Mouse (Mus musculus) urinary bladder, postnatal 25 days (tissue): ENCODE measurements around the gene Gm33543.

Experiments
- DNase-seq: peaks from one replicate; pipeline ENCODE4 v3.0.0; 2022; ENCODE audit warnings: low spot score

Gm33543 gene

DNA sequence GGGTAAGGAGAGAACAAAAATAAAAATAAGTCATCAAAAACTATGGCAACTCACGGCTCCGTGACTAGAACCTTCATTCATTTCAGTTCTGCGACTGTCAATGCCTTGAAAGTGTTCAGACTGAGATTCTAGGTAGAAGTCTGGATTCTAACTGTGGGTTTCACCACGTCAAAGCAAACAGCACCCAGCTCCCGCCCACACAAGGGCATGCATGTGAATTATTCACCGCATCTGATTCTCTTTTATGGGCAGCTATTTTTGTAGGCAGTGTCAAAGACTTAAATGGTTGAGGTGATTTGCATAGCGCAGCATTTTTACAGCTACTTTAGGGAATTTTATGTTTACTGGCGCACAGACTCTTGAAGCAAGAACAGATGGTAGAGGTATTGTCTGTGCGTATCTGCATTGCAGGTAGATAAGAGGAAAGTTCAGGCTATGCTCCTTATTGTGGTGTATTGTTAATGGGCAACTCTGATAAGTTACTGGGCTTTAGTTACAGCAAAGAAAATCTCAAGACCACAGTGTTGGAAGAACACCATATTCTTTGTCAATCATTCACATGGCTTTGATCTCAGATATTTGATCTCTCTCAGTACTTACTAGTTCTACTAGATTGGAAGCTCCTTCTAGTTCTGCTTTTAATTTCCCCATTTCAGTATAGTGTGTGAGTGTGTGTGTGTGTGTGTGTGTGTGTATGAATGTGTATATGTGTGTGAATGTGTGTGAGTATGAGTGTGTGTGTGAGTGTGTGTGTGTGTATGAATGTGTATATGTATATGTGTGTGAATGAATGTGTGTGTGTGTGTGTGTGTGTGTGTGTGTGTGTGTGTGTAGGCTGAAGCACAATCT lies at the start of gene Gm33543:
Gm33543 (minus strand) TSS at position 142 of the 849 bp plus-strand sequence.
- DNase-seq, result no peak

DNA sequence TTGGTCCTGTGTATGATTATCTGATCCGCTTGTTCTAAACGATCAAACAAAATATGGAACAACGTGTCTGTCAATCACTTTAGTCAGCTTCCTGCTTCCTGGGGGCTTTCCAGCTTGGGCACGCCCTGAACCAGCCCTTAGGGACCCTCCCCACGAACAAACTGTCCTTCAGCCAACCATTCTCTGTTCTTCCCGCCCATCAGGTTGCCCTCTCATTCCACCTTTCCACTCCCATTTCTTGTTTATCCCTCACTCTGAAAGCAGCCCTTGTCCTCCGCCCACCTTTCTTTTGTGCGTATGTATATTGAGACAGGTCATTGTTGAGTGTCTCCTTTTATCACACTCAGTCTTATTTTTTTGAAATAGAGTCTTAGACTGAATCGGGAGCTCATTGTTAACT lies 49.4 kb upstream of the Gm33543 start:
- no peak for DNase-seq

DNA sequence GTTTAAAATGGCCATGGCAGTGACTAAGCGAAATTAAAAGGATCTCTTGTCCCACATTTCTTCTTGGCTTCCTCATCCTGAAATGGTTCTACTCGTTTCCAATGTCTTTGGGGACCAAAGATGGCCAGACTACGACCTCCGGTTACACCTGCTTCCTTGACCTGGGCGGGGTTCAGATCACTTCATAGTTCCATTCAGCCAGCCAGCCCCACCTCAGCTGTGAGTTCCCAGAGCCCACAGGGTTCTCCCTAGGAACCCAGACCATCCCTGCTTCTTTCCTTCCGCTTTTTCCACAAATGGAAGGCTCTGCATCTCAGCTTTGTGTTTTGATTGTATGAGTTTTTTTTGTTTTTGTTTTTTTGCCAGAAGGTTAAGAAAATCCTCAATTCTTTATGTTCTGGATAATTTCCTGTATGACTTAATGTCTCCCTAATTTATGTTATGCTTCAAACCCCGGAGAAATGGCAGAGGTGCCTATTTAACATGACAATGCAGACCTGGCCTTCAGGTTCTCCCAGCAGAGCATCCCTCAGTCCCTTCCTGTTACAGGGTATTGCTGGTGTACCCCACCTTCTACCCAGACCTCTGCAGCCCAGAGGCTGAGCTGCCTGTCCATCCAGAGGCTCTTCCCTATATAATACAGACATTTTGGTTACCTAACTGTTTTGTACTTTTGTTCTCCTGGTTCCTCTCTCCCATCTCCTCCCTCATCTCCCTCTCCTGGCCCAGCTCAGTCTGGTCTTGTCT lies 48.7 kb upstream of the Gm33543 start:
- DNase-seq, result no peak

DNA sequence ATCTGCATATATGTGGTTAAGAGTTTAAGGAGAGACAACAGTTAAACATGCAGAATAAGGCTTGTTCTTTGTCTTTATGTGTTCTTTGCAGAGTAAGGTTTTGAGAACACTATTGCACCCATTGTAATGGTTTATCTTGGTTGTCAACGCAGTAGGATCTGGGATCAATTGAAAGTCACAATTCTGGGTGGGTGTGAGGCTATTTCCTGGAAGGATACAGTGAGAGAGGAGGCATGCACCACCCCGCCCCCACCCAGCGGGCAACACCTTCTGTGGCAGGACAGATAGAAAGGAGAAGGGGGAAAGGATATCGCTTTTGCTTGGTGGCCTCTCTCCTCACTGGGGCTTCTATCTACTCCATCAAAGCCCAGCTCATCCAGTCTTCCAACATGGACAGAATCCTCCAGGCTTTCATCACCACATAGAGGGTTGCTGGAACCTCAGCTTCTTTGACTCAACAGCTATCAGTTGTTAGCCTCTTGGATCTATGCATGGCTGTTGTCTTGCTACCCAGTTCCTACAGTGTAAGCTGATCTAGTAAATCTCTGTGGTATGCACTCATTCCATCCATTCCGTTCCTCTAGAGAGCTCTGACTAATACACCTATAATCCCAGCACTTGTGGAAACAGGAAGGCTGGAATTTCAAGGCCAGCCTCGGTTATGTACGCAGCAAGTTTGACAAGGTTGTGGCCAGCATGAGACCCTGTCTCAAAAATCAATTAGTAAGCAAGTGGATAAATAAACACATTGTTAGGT lies 41.2 kb upstream of the Gm33543 start:
- DNase-seq, result no peak

DNA sequence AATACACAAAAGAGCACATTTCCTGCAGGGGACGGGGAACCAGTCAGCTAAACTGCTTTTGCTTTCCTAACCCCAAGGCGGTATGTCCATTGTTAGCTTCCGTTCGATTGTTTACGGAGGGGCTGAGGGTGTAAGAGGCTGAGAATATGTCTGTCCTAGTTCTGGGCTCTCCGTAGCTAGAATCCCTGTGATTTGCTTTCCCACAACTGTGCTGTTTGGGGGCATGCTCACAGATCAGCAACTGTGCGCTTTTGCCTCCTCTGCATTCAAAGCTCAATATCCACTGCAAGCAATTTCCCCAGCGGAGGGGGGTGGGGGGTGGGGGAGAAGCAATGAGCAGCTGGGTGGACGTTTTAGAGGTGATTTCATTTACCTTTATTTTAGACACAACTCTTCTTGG lies 39.3 kb upstream of the Gm33543 start:
- no peak for DNase-seq

DNA sequence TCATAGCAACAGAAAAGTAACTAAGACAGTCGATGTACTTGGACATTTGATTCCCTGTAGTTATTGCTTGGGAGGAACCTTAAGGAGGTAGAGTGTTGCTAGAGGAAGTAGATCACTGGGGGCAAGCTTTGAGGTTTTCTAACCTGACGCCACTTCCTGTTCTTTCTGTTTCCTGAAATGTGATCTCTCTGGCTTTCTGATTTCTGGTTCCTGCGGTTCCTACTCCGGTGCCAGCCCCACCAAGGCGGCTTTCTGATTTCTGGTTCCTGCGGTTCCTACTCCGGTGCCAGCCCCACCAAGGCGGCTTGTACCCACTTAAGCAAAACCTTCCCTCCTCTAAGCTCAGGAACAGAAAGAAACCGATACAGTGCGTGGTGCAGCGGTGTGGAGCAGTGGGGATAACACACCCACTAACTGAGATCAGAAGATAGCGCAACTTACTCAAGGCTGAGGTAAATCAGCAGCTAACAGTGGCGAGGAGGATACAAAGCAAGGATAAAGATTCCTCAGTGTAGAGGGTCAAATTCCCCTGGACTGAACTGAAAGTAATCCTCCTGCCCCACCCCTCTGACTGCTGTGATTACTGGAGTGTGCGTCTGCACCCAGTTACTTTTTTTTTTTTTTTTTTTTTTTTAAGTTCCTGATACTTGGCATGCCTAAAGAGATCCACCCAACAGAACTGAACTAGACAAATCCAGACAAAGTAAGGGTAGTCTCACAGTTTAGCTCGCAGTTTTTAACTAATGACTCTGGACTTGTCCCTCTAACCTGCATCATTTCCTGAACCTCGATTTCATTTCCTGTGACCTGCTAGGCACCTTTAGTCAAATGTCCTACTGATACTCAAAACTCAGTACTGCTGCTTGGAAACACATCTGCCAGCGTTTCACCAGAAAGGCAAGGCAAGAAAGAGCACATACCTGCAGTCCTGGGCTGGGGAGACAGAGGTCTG lies 37.5 kb upstream of the Gm33543 start:
- DNase-seq, result no peak

DNA sequence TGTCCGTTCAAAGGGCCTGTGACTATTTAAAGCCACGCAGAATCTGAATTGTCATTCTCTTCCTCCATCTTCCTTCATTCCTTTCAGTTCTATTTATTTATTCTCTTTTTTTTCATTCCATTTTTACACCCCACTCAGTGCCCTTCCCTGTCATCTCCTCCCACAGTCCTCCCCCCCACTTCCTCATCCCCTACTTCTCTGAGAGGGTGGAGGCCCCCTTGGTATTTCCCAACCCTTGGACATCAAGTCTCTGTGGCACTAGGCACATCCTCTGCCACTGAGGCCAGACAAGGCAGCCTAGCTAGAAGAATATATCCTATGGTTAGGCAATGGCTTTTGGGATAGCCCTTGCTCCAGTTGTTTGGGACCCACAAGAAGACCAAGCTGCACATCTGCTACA lies 28.1 kb upstream of the Gm33543 start:
- DNase-seq, result no peak

DNA sequence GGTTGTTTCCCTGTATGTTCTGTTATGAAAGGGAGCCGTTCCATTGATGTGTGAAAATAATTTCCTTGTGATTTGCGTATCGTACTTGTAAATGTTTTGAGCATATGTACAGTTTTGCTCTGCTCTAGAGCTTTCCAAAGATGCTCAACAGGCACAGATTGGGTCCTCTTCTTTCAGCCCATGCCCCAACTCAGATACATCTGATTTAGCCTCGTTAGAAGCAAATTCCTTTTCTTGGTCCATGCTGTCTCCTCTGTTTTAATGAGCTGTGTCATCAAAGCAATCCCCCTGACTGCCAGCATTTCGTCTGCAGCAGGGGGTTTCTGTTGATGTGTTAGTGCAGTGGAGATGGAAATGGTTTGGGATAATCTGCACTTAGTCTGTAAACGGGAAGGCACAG lies 25.6 kb upstream of the Gm33543 start:
- DNase-seq, result no peak

DNA sequence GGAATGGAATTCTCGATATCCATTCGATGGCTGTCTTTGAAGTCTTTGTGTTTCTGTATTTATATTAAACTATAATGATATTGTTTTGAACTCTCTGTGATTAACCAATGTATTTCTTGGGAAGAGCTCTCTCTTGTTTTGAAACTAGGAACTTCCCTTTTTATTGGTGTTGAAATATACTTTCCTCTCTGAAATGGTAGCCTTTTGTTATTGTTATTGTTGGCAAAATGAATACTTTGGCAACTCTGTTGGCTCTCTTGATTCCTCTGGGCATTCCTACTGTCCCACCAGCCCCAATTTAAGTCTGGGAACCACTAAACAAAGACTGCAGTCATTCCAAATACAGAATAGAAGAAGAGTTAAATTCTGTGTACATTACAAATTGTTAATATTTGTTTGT lies 24.9 kb upstream of the Gm33543 start:
- DNase-seq, result no peak

DNA sequence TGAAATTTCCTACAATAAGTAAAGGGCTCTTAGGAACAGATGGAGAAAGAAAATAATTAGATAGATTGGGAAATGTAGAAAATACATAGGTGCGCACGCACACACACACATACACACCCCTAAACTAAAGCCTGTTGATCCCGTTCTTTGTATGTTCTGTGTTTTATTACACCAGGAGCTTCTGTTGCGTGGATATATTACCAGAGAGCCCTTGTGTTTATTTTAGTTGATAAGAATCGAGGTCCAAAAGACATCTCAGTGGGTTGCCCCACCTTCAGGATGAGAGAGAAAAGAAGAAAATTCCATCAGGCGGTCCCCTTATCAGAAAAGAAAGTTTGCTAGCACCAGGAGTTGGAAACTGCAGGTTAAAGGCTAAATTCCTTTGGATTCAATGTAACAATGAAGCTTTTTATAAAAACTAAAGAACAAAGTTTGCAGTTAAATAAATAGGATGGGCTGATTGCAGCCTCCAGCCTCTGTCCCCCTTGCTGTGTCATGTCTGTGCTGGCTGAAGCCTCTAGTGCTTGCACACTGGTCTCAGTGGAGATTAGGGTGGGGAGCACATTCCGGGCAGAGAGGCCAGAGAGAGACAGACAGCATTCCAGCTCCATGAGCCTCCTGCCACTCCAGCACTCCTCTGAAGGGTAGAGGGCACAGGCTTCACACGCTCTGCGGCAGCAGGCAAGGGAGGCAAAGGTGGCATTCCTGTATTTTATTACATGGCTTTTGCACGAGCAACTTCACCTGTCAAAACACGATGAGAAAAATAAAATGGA lies 21.8 kb upstream of the Gm33543 start:
- peak; percentile 35 for DNase-seq

DNA sequence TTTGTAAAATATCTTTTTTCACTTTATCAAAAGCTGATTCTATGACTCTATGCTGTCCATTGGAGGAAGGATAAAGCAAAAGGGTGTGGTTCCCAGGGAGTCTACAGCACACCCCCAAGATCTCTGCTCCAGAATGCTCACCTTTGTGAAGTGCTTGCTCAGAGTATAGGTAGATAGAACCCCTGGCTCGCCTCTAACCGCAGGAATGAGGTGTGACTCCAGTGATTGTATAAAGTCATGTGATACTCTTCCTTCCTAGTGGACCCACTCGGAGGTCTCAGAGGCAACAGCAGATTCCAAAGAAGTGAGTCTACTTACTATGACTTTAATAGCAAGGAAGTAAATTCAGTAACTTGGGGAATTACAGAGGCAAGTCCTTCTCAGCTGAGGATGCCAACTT lies 19.9 kb upstream of the Gm33543 start:
- DNase-seq, result no peak

DNA sequence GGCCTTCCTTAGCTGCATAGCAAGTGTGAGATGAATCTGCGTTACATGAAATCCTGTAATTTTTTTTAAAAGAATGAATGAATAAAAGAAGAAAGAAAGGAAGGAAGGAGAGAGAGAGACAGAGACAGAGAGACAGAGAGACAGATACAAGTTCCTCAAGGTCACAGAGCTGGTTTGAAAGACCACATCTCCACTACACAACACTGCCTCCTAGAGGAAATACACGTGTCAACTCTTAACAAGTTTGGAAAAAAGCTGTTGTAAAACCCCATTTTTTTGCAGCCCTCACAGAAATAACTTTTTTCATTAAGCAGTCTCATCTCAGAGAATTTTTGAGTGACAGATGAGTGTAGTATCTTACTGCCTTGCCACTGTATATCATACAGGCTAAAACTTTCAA lies 15.4 kb upstream of the Gm33543 start:
- no peak for DNase-seq

DNA sequence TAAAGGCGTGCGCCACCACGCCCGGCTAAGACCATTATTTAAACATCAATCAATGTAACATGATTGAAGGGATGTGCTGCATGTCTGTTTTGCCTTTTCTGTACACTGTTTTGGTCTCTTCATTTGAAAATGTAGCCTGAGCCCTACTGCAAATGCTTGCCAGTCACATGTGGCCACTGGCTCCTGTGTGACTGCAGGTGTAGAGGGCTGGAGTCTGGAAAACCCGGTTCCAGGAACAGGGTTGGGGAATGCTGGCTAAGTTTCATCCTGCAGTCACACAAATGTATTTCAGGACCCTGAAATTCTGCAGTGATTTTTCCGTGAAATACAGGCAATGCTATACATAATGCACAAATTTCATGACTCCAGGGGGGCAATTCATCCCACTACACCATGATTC lies 12.7 kb upstream of the Gm33543 start:
- no peak for DNase-seq

DNA sequence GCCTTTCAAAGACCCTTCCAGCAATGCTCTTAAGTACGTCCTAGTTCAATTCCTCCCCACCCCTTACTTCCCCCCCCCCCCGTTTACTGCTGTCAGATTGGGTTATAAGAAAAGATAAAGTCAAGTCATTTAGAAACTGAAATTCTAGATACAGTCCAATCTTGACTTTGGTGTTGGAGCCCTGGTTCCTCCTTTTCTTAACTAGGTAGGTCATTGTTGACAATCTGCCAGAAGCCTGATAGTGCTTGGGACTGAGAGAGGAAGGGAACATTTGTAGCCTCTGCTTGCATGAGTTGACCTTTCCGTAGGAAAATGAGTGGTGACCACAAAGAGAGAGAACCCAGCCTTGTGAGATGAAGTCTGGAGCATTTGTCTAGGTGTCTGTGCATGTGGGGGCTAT lies 7.8 kb upstream of the Gm33543 start:
- no peak for DNase-seq

DNA sequence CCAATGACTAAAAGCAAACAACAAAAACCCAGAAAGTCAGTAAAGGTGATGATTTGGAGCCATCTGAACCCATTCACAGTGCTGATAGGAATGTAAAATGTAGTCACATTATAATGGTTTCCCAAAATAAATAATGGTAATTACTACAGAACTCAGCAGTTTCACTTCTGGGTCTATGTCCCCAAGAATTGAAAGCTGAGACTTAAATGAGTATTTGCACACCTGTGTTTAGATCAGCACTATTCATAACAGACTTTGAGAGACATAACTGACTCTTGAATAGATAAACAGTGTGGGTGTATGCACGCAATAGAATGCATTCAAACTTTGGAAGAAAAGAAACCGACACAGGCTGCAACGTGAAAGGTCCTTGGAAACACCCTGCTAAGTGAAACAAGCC lies 4.0 kb upstream of the Gm33543 start:
- DNase-seq, result no peak

DNA sequence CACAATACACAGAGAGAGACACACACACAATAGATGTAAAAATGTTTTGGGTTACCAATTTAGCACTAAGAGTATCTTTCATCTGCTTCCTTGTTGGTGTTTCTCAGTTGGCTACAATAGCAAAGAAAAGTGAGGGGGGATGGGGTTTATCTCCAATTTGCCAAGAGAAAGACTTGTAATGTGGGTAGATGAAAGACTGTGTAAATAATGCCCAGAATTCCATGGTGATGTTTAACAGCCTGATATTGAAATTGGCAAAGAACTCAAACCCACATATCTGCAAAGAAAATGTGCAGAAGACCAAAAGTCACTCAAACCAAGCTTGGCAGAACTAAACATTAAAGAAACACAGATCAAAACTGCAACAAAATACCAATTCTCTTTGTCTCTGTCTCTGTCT lies 3.6 kb upstream of the Gm33543 start:
- DNase-seq, result no peak

DNA sequence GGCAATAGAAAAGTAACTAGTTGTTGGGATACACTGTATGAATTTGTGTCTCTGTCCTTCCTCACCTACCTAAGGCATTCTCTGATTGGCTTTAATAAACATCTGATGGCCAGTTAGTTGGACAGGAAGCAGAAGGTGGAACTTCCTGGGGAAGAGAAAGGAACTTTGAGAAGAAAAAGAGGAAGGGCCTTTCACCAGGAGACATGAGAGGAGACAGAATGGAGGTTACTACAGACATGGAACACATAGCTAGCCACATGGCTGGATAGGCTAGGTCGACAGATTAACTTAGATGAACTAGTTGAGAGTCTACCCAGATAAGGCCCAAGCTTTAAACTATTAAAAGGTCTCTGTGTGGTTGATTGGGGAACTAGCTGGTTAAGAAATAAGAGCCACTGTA lies 1.1 kb upstream of the Gm33543 start:
- DNase-seq, result no peak

DNA sequence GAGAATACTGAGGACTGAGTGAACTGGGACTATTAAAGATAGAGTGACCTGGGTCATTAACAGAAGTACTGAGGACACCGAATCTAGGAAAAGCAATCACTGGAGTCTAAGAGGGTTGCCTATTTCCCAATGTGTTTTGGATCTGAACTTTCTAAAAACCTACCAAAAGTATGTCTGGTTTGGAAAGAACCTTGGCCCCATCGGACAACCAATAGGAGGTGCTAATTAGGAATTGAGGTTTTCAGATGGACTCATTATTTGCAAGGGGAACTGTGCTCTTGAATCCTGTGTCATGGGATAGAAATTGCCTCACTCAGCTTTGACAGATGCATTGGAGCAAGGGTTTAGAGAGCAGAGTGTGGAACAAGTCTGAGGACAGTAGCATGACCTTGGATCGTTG lies 1.5 kb downstream of the Gm33543 start:
- no peak for DNase-seq

DNA sequence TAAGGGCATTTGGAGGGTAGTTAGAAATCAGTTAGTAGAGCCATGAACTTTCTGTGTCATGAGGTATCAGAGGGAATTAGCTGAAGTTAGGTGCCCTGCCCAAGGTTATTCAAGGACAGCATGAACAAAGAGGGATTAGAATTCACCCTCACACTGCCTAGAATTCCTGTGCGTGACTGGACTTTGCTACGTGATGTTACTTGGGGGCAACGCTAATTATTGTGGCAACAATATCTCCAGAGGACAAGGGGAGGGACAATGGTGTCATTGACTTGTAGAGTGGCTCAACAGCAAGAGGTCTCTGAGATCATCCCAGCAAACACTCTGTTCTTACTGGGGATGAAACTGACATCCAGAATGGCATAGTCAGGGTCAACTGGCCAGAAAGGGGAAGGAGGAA lies 2.9 kb downstream of the Gm33543 start:
- DNase-seq, result no peak

DNA sequence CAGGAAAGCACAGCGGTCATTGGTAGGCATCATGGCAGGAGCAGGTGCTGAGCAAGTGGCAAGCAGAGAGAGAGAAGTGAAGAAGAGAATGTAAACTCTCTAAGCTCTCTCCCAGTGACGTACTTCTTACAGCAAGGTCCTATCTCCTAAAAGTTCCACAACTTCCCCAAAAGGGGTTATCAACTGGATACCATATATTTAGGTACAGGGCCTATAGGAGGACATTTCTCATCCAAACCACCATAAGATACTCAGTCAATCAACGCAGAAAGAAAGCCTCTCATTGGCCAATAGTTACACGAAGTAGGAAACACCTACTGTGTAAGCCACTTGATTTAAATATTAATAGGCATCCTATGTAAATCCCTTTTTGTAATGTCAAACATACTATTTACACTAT lies 3.7 kb downstream of the Gm33543 start:
- no peak for DNase-seq
